Mouse (Mus musculus) kidney, embryonic 16.5 days (tissue): ENCODE measurements around the gene Ror1. TPM values are rescaled to one million over a fixed set of nuclear protein-coding genes. Genes with fewer than 3 reads are reported as not detected.

ENCODE experiments used
- ATAC-seq: fragments of 200-750 bp; cut with Nextera tagmentation; 2 replicates; pipeline ENCODE4 v1.8.0; 2017; ENCODE audit warnings: moderate TSS enrichment; ENCODE audit not compliant: low FRiP score, low TSS enrichment
- H3K27ac ChIP-seq: fragments of 300-500 bp; sonication (generic); 2 replicates; pipeline ENCODE4 v1.5.1; 2014; ENCODE audit warnings: low read length
- H3K27me3 ChIP-seq: fragments of 300-500 bp; sonication (generic); 2 replicates; pipeline ENCODE4 v1.6.1; 2014; ENCODE audit warnings: low read length, control low read depth, mixed read lengths; ENCODE audit not compliant: insufficient read depth
- H3K36me3 ChIP-seq: fragments of 300-500 bp; sonication (generic); 2 replicates; pipeline ENCODE4 v1.6.1; 2014; ENCODE audit warnings: low read length, control low read depth, mixed read lengths; ENCODE audit not compliant: insufficient read depth
- H3K4me1 ChIP-seq: fragments of 300-500 bp; sonication (generic); 2 replicates; pipeline ENCODE4 v1.6.1; 2014; ENCODE audit warnings: low read length, control low read depth, mixed read lengths; ENCODE audit not compliant: insufficient read depth
- H3K4me2 ChIP-seq: fragments of 300-500 bp; sonication (generic); replicated peaks from 2 replicates; pipeline ENCODE4 v1.6.1; 2014; ENCODE audit warnings: low read depth, low read length
- H3K4me3 ChIP-seq: fragments of 300-500 bp; sonication (generic); 2 replicates; pipeline ENCODE4 v1.5.1; 2014; ENCODE audit warnings: mild to moderate bottlenecking, low read length
- H3K9ac ChIP-seq: fragments of 300-500 bp; sonication (generic); replicated peaks from 2 replicates; pipeline ENCODE4 v1.6.1; 2014; ENCODE audit warnings: low read length
- H3K9me3 ChIP-seq: fragments of 300-500 bp; sonication (generic); 2 replicates; pipeline ENCODE4 v1.6.1; 2016; ENCODE audit warnings: low read length, control low read depth
- WGBS: fragments of 180-500 bp; shearing (Covaris S2); extraction: QIAGEN DNeasy Blood & Tissue Kit; methylation state at CpG from one replicate; pipeline ENCODE4 v1.1.7; 2014; 5-methylcytosine and 5-hydroxymethylcytosine counted together
- polyA plus RNA-seq: library from polyadenylated mRNA; unstranded; fragments of >200 nt; fragmentation: Nextera tagmentation; extraction: Ambion mirVana; gene quantifications from 2 replicates; pipeline ENCODE4 v1.2.1, GENCODE M21; 2015

The Ror1 gene
- polyA plus RNA-seq, 1 experiment from 2014 or later, result 9.3 TPM

GRCm38 (mm10) chr4:100061396-100062066, 34.1 kb upstream of the Ror1 start:
- WGBS, result 42% methylated on average over 19 of the region's 19 CpGs
- no peaks in the 10 kb centered on the region for H3K36me3 ChIP-seq
- no peaks in the 10 kb centered on the region for H3K27me3 ChIP-seq
- no peak overlapping the region for H3K4me3 ChIP-seq
- H3K9ac ChIP-seq, result no peak overlapping the region
- H3K4me1 ChIP-seq, result peaks cover 4% of the 10 kb centered on the region; the same call in 1 of the 2 replicates
- H3K9me3 ChIP-seq, result no peaks in the 10 kb centered on the region
- no peak for ATAC-seq
- no peak overlapping the region for H3K27ac ChIP-seq
- H3K4me2 ChIP-seq, result no peak overlapping the region

DNA sequence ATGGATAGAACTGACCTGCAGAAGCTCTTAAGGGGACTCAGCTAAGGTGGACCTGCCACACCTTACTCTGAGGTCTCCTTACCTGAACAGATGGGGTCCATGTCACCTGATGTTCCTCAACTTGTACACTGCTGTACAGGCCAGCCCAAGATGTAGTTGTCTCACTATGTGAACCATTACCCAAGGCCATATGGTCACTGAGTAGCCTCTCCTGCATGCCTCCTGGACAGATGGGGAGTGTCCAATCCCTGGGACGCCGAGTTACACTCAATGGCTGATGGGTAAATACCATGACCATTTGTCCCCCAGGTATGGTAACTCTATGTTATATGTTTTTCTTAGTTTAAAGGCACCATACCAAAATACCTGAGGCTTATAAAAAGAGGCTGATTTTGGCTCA, 29.9 kb upstream of the Ror1 start:
- no peak overlapping the region for H3K27ac ChIP-seq
- H3K4me1 ChIP-seq, result 0 out of 2 replicates have a peak, but pooled peaks cover 3% of the 10 kb centered on the region
- H3K4me2 ChIP-seq, result no peak overlapping the region
- H3K9ac ChIP-seq, result no peak overlapping the region
- H3K27me3 ChIP-seq, result no peaks in the 10 kb centered on the region
- no peak overlapping the region for H3K4me3 ChIP-seq
- H3K36me3 ChIP-seq, result no peaks in the 10 kb centered on the region
- H3K9me3 ChIP-seq, result no peaks in the 10 kb centered on the region
- 68% methylated on average over 2 of the region's 2 CpGs for WGBS
- no peak for ATAC-seq

- Histone ChIP-seq H3K27me3 (no peaks in the 10 kb centered on the region), H3K4me1 (0 out of 2 replicates have a peak, but pooled peaks cover 3% of the 10 kb centered on the region)
- 55% methylated on average over 6 of the region's 6 CpGs for WGBS
Observed at GRCm38 (mm10) chr4:100070101-100070500, 25.5 kb upstream of the Ror1 start.

GRCm38 (mm10) chr4:100096596-100097181, 1.1 kb downstream of the Ror1 start:
- Histone ChIP-seq H3K27me3 (no peaks in the 10 kb centered on the region), H3K9ac (peak overlapping the region; percentile 85), H3K27ac (peak overlapping the region; percentile 91), H3K9me3 (no peaks in the 10 kb centered on the region), H3K36me3 (no peaks in the 10 kb centered on the region), H3K4me1 (peaks cover 19% of the 10 kb centered on the region), H3K4me3 (peak overlapping the region; percentile 67), H3K4me2 (peak overlapping the region; percentile 70)
- ATAC-seq, result peak; percentile 16; the same call in 1 of the 2 replicates
- 4% methylated on average over 21 of the region's 21 CpGs for WGBS

More at GRCm38 (mm10) chr4:100070101-100070500, 25.5 kb upstream of the Ror1 start:
- Histone ChIP-seq H3K36me3 (no peaks in the 10 kb centered on the region), H3K4me2 (no peak overlapping the region), H3K9me3 (no peaks in the 10 kb centered on the region), H3K4me3 (no peak overlapping the region), H3K9ac (no peak overlapping the region), H3K27ac (no peak overlapping the region)
- no peak for ATAC-seq

DNA sequence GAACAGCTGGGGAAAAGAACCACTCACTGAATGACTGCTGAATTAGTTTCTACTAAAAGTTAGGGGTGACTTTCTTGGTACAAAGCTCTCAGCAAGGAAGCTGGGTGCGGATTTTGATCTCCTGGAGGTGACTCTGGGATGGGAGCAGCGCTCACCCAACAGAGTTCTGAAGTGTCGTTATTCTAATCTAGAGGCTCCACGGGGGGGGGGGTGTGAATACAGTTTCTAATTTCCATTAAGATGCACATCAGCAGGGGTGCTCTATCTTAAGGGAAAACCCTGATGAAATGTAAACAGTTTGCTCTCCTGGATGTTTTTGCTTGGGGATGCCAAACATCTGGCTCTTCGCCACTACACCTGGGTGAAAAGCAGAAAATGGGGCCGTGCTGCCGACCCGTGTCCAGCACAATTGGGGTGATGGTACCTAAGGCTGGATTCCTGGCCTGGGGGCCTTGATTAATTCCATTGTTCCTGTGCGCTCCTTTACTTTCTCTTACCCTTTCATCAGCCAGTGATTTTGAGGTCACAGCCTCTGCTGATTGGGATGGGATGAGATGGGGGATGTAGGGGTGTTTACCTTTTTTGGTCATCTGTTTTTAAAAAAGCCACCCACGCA, 1.9 kb downstream of the Ror1 start:
- Histone ChIP-seq H3K36me3 (no peaks in the 10 kb centered on the region), H3K4me2 (peak overlapping the region; percentile 70), H3K9me3 (no peaks in the 10 kb centered on the region), H3K27ac (no peak overlapping the region), H3K4me3 (peak overlapping the region; percentile 67), H3K9ac (peak overlapping the region; percentile 85), H3K27me3 (no peaks in the 10 kb centered on the region), H3K4me1 (peaks cover 27% of the 10 kb centered on the region)
- 34% methylated on average over 10 of the region's 10 CpGs for WGBS
- no peak for ATAC-seq

DNA sequence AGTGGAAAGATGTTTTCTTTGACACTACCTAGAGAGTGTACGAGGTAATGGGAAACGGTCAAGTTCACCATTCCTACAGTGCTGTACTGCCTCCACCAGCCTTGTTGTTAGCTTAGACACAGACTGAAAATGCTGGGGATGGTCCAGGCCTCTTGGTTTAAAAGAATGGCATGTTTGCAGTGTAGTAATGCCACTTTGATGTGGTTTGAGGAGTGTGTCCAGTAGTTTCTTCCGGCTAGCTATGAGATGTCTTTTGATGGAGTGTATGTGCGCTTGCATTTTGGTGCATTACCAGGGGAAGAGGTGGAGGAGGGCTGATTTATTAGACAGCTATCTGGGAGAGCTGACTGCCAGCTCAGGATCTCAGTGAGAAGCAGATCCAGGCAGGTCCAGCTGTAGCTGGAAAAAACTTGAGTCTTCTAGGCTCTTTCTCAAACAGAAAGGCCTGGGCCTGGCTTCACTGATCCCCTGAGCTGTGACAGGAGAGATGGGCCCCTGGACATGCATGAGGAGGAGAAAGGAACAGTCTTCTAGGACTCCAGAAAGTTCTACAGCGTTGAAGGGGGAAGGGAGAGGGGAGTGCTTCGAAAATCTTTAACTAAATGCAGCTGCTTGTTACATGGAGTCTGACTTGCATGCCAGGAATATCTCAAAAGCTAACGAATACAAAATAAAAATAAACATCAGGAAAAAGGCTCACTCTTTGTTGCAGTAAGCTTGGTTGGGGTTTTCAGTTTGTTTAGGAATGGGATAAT, 5.7 kb downstream of the Ror1 start:
- Histone ChIP-seq H3K4me3 (no peak overlapping the region), H3K27me3 (no peaks in the 10 kb centered on the region), H3K27ac (peak overlapping the region; percentile 56), H3K36me3 (no peaks in the 10 kb centered on the region), H3K4me2 (no peak overlapping the region), H3K4me1 (peaks cover 41% of the 10 kb centered on the region), H3K9me3 (no peaks in the 10 kb centered on the region), H3K9ac (peak overlapping the region; percentile 3; the same call in 1 of the 2 replicates)
- 37% methylated on average over 7 of the region's 7 CpGs for WGBS
- ATAC-seq, result peak; percentile 69

GRCm38 (mm10) chr4:100101844-100102243, 6.3 kb downstream of the Ror1 start:
- H3K27ac ChIP-seq, result peak overlapping the region; percentile 56
- ATAC-seq, result 0 out of 2 replicates have a peak, but pooled peaks have one; percentile 46
- no peak overlapping the region for H3K4me3 ChIP-seq
- no peaks in the 10 kb centered on the region for H3K36me3 ChIP-seq
- H3K9me3 ChIP-seq, result no peaks in the 10 kb centered on the region
- no peak overlapping the region for H3K4me2 ChIP-seq
- no peaks in the 10 kb centered on the region for H3K27me3 ChIP-seq
- WGBS, result 51% methylated on average over 5 of the region's 5 CpGs
- H3K9ac ChIP-seq, result no peak overlapping the region
- peaks cover 42% of the 10 kb centered on the region for H3K4me1 ChIP-seq

- Histone ChIP-seq H3K4me1 (peaks cover 41% of the 10 kb centered on the region), H3K27ac (no peak overlapping the region), H3K36me3 (no peaks in the 10 kb centered on the region), H3K4me2 (no peak overlapping the region), H3K9ac (no peak overlapping the region), H3K4me3 (no peak overlapping the region), H3K9me3 (no peaks in the 10 kb centered on the region), H3K27me3 (no peaks in the 10 kb centered on the region)
- no peak for ATAC-seq
- WGBS, result 79% methylated on average over 1 of the region's 1 CpGs
Observed at GRCm38 (mm10) chr4:100104241-100104640, 8.7 kb downstream of the Ror1 start.

DNA sequence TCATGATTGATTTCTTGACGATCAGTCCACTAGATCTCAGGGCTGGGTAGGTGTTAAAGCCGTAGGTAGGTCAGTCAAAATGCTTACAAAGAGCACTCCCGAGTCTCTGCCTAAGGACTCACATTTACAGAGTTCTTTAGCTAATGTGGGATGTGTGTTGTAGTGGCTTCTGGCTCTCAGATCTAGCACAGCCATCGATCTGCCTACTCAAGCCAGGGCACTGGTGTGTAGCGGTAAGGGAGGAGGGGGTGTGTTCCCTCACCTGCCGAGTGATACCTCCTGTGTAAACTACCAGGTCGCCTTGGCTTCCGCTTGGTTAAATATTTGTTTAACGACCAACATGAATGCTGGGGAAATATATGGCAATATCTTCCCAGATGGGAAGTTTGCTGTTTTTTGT, 12.0 kb downstream of the Ror1 start:
- peak; percentile 65; the same call in 1 of the 2 replicates for ATAC-seq
- H3K4me1 ChIP-seq, result peaks cover 32% of the 10 kb centered on the region
- no peak overlapping the region for H3K27ac ChIP-seq
- H3K36me3 ChIP-seq, result no peaks in the 10 kb centered on the region
- H3K4me3 ChIP-seq, result no peak overlapping the region
- H3K9ac ChIP-seq, result no peak overlapping the region
- no peaks in the 10 kb centered on the region for H3K9me3 ChIP-seq
- no peaks in the 10 kb centered on the region for H3K27me3 ChIP-seq
- 55% methylated on average over 9 of the region's 9 CpGs for WGBS
- no peak overlapping the region for H3K4me2 ChIP-seq
